ENCODE assay signal across 8 mouse cellular contexts in the genomic region with DNA sequence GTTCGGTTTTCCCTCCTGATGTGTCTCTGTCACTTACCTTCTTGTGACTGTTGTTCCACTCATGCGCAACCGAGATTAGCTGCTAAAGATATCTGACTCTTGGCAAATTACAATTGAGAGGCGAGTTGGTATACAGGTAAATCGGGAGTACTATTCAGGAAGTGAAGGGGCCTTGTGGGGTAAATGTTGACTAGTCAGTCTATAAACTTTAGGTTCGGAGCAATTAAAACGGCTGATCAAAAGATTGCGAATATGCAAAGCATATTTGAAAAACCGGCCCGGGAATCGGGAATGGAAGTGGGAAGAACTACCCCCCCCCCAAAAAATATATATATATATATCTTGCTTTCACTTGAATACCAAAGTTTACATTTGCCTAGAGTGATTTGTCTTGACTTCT. TPM values are rescaled to one million over a fixed set of nuclear protein-coding genes. Genes with fewer than 3 reads are reported as not detected.
DNase-seq lines count a peak whose midpoint lies in the region; ATAC-seq lines count a peak whose summit lies in the region.

Gene Rnf180, minus strand, starts transcription at position 101 of the 400 bp plus-strand sequence.

- H3K27ac ChIP-seq in stomach, embryonic 15.5 days = no peak within 1 kb of the TSS

- peaks cover 86% of the 10 kb centered on the region for H3K4me1 ChIP-seq in megakaryocyte, embryonic 14.5 days
- peaks cover 11% of the 10 kb centered on the region for H3K4me1 ChIP-seq in stomach, embryonic 15.5 days

- H3K36me3 ChIP-seq in megakaryocyte, embryonic 14.5 days (replicated peaks; ENCODE audit: low read length) = peaks cover 9% of the 10 kb centered on the region
- no peaks in the 10 kb centered on the region for H3K36me3 ChIP-seq in stomach, embryonic 15.5 days

- H3K4me2 ChIP-seq in stomach, embryonic 15.5 days = peak within 1 kb of the TSS; percentile 95

- 50% methylated on average over 11 of the region's 11 CpGs for WGBS in stomach, embryonic 15.5 days

- no peaks in the 10 kb centered on the region for H3K27me3 ChIP-seq in megakaryocyte, embryonic 14.5 days (replicated peaks)
- no peaks in the 10 kb centered on the region for H3K27me3 ChIP-seq in stomach, embryonic 15.5 days (replicated peaks)

- peak within 1 kb of the TSS; percentile 92 for H3K4me3 ChIP-seq in megakaryocyte, embryonic 14.5 days (replicated peaks)
- H3K4me3 ChIP-seq in stomach, embryonic 15.5 days (replicated peaks) = peak within 1 kb of the TSS; percentile 78

- no peak for DNase-seq in adrenal gland, postnatal 4 days (ENCODE audit: low spot score in 2 of 2)
- no peak for DNase-seq in adrenal gland, postnatal 10 days
- DNase-seq in left cerebral cortex, postnatal 4 days = no peak
- DNase-seq in kidney, adult 8-10 months = no peak
- no peak for DNase-seq in kidney, postnatal 36 days

- ATAC-seq in megakaryocyte, adult 5-6 weeks (ENCODE audit: poor library complexity, severe bottlenecking) = no peak
- no peak for ATAC-seq in stomach, embryonic 15.5 days (ENCODE audit: insufficient read depth, low FRiP score, low read depth)

- intact Hi-C loops in left cerebral cortex, postnatal 4 days (cut with DNase I) = no loop called here

- H3K9ac ChIP-seq in stomach, embryonic 15.5 days = peak within 1 kb of the TSS; percentile 54

- H3K9me3 ChIP-seq in megakaryocyte, embryonic 14.5 days = no peaks in the 10 kb centered on the region
- H3K9me3 ChIP-seq in stomach, embryonic 15.5 days = no peaks in the 10 kb centered on the region

RNA-seq across cellular contexts. Expression of gene Rnf180, which starts in this region (rescaled TPM):
- 10 to 100 TPM; 15.7 to 16.4 TPM for total RNA-seq in adrenal gland, postnatal 4 days (2021)
- 10 to 100 TPM in 1 of 2 experiments, 1 to 10 TPM in 1; 6.1 to 10.3 TPM for total RNA-seq in adrenal gland, postnatal 10 days (2021)
- 2.7 and 7.8 TPM in 2 replicates for polyA plus RNA-seq in megakaryocyte, embryonic 14.5 days (2012; ENCODE audit: insufficient read depth, low replicate concordance)
- 0.21 and 0.71 TPM in 2 replicates for total RNA-seq in megakaryocyte, adult 5-6 weeks (2015)
- 0.37 TPM in 1 of 2 replicates, not detected in the other for total RNA-seq in megakaryocyte, adult 5-6 weeks (2017)
- total RNA-seq in left cerebral cortex, postnatal 4 days (2021) = 10 to 100 TPM; 39.3 to 46.9 TPM
- 2.9 and 3.4 TPM in 2 replicates for polyA plus RNA-seq in stomach, embryonic 15.5 days (2015; fragmentation: Nextera tagmentation; extraction: Ambion mirVana)

Comparison
In these comparisons a context has a peak if more than half of its experiments do, and no peak if none do; other contexts are left out.
1. RNA of gene Rnf180 (total RNA-seq): 39.3 to 46.9 TPM in left cerebral cortex, postnatal 4 days, 15.7 to 16.4 TPM in adrenal gland, postnatal 4 days and 6.1 to 10.3 TPM in adrenal gland, postnatal 10 days; 0.21 to 0.71 TPM in megakaryocyte, adult 5-6 weeks; every median in the first group is over 4 times any median in the second.